Mouse (Mus musculus) stomach, postnatal 0 days (tissue): ENCODE measurements at regions not wholly inside any gene's neighbourhood (a gene's known extent, or its start where the extent isn't known, plus 50 kb on each side); places are given as distances from the start of the nearest gene placed in this dataset.

ENCODE experiments used
- ATAC-seq: fragments of 200-750 bp; cut with Nextera tagmentation; 2 replicates; pipeline ENCODE4 v1.8.0; 2017; ENCODE audit not compliant: low FRiP score, low TSS enrichment
- DNase-seq: peaks from one replicate; pipeline ENCODE4 v3.0.0-alpha.2; 2016; ENCODE audit warnings: low spot score
- H3K27ac ChIP-seq: fragments of 300-500 bp; sonication (generic); replicated peaks from 2 replicates; pipeline ENCODE4 v1.5.1; 2014; ENCODE audit warnings: mild to moderate bottlenecking, control low read depth
- H3K27me3 ChIP-seq: fragments of 300-500 bp; sonication (generic); 2 replicates; pipeline ENCODE4 v1.6.1; 2014; ENCODE audit warnings: low read length; ENCODE audit not compliant: control insufficient read depth, insufficient read depth
- H3K36me3 ChIP-seq: fragments of 300-500 bp; sonication (generic); 2 replicates; pipeline ENCODE4 v1.6.1; 2014; ENCODE audit warnings: low read length, mixed read lengths; ENCODE audit not compliant: control insufficient read depth, insufficient read depth
- H3K4me1 ChIP-seq: fragments of 300-500 bp; sonication (generic); replicated peaks from 2 replicates; pipeline ENCODE4 v1.6.1; 2014; ENCODE audit warnings: antibody characterized with exemption; ENCODE audit not compliant: control insufficient read depth, insufficient read depth
- H3K4me2 ChIP-seq: fragments of 300-500 bp; sonication (generic); replicated peaks from 2 replicates; pipeline ENCODE4 v1.6.1; 2014; ENCODE audit warnings: low read depth, mild to moderate bottlenecking, control low read depth, moderate library complexity
- H3K4me3 ChIP-seq: fragments of 300-500 bp; sonication (generic); 2 replicates; pipeline ENCODE4 v1.5.1; 2014; ENCODE audit warnings: low read depth, low read length, control low read depth
- H3K9ac ChIP-seq: fragments of 300-500 bp; sonication (generic); 2 replicates; pipeline ENCODE4 v1.6.1; 2014; ENCODE audit warnings: mild to moderate bottlenecking, low read length, control low read depth, mixed read lengths
- H3K9me3 ChIP-seq: fragments of 300-500 bp; sonication (generic); 2 replicates; pipeline ENCODE4 v1.6.1; 2016; ENCODE audit warnings: low read length; ENCODE audit not compliant: control insufficient read depth
- CTCF ChIP-seq: IDR thresholded peaks from 2 replicates; pipeline ENCODE4 v1.5.1; 2016; ENCODE audit warnings: antibody characterized with exemption, low read depth, mild to moderate bottlenecking, moderate library complexity
- EP300 ChIP-seq: optimal IDR thresholded peaks from 2 replicates; pipeline ENCODE3; 2016; ENCODE audit warnings: antibody characterized with exemption
- WGBS: fragments of 180-500 bp; shearing (Covaris S2); extraction: QIAGEN DNeasy Blood & Tissue Kit; methylation state at CpG from one replicate; pipeline ENCODE4 v1.1.7; 2014; 5-methylcytosine and 5-hydroxymethylcytosine counted together

DNA sequence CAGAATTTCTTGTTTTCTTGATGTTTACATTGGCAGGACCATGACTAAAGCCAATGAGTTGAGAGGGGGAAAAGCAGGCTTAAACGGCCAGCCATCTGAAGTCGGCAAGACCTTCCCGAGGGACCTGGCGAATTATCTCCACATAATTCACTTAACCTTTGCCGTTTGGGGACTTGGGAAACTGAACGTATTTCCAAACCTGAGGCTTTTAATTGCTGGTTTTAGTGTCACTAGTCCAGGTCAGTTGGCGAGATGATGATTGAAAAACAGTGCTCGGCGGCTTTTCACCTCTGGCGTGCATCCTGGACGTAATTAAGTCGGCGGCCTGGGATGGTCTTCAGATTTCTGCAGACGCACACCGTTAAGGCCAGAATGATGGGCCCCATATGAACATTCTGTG lies 66.9 kb upstream of the Atp5g3 start:
- no peak for ATAC-seq
- no peaks in the 10 kb centered on the region for H3K27me3 ChIP-seq
- 69% methylated on average over 15 of the region's 15 CpGs for WGBS
- H3K9me3 ChIP-seq = no peaks in the 10 kb centered on the region
- H3K9ac ChIP-seq = no peak overlapping the region
- H3K4me2 ChIP-seq = no peak overlapping the region
- DNase-seq = no peak
- no peak for TF ChIP-seq EP300
- no peak for TF ChIP-seq CTCF
- no peaks in the 10 kb centered on the region for H3K36me3 ChIP-seq
- no peak overlapping the region for H3K27ac ChIP-seq
- no peak overlapping the region for H3K4me3 ChIP-seq
- no peaks in the 10 kb centered on the region for H3K4me1 ChIP-seq

DNA sequence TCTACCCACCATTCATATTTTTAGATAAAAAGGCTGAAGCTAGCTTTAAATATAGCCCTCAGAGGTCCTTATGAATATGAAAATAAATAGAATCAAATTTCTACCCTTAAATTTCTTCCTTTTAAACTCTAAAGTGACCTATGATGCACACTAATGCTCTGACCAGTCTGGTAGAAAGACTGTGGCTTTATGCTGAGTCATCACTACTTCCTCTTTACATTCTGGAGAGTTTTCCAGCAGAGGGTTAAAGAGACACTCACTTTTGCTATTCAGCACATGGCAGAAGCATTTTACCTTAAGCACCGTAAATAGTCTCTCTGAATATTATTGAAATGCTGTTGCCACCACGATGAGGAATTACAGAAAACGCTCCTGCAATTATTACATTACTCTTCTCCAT lies 62.6 kb upstream of the Atp5g3 start:
- no peaks in the 10 kb centered on the region for H3K36me3 ChIP-seq
- TF ChIP-seq EP300 (no peak), CTCF (no peak)
- no peaks in the 10 kb centered on the region for H3K9me3 ChIP-seq
- no peak overlapping the region for H3K9ac ChIP-seq
- WGBS = 59% methylated on average over 3 of the region's 3 CpGs
- ATAC-seq (no peak), DNase-seq (no peak)
- H3K27ac ChIP-seq = no peak overlapping the region
- H3K27me3 ChIP-seq = no peaks in the 10 kb centered on the region
- no peaks in the 10 kb centered on the region for H3K4me1 ChIP-seq
- no peak overlapping the region for H3K4me2 ChIP-seq
- H3K4me3 ChIP-seq = no peak overlapping the region

- DNase-seq (no peak), ATAC-seq (no peak)
- Histone ChIP-seq H3K4me3 (no peak overlapping the region), H3K27me3 (no peaks in the 10 kb centered on the region), H3K4me1 (no peaks in the 10 kb centered on the region), H3K9ac (no peak overlapping the region), H3K27ac (no peak overlapping the region), H3K9me3 (no peaks in the 10 kb centered on the region), H3K4me2 (no peak overlapping the region), H3K36me3 (no peaks in the 10 kb centered on the region)
- WGBS = 71% methylated on average over 7 of the region's 7 CpGs
- TF ChIP-seq EP300 (no peak), CTCF (no peak)
These were observed 56.5 kb upstream of the Atp5g3 start for GRCm38 (mm10) chr2:73967618-73968017.

- 6% methylated on average over 4 of the region's 4 CpGs for WGBS
- no peak for ATAC-seq
These were observed 54.5 kb upstream of the Atp5g3 start for GRCm38 (mm10) chr2:73965595-73965994.

More at GRCm38 (mm10) chr2:73965595-73965994, 54.5 kb upstream of the Atp5g3 start:
- no peaks in the 10 kb centered on the region for H3K36me3 ChIP-seq
- no peak overlapping the region for H3K27ac ChIP-seq
- H3K4me2 ChIP-seq = no peak overlapping the region
- no peaks in the 10 kb centered on the region for H3K4me1 ChIP-seq
- peak; percentile 38 for DNase-seq
- H3K9me3 ChIP-seq = no peaks in the 10 kb centered on the region
- no peak overlapping the region for H3K4me3 ChIP-seq
- no peak overlapping the region for H3K9ac ChIP-seq
- TF ChIP-seq CTCF (peak; percentile 79), EP300 (no peak)
- H3K27me3 ChIP-seq = no peaks in the 10 kb centered on the region
